Mouse (Mus musculus): Measurements from ENCODE around the gene Brd2.

Gene Brd2

GRCm38 (mm10) chr17:34098709-34099479, 23.5 kb downstream of the Brd2 start:
- in situ Hi-C loops (cut with MboI; ENCODE audit: low pct_unique_long_range_greater_than_20kb in 1 of 2, low sequenced_read_pairs in 2 of 2, unreplicated experiment in 1 of 2): no loop called here

GRCm38 (mm10) chr17:34097272-34097671, 25.2 kb downstream of the Brd2 start:
- in situ Hi-C loops (cut with MboI; ENCODE audit: low pct_unique_long_range_greater_than_20kb in 1 of 2, low sequenced_read_pairs in 2 of 2, unreplicated experiment in 1 of 2): no loop called here

- in situ Hi-C loops (cut with MboI; ENCODE audit: low pct_unique_long_range_greater_than_20kb in 1 of 2, low sequenced_read_pairs in 2 of 2, unreplicated experiment in 1 of 2): no loop called here
These were observed 25.9 kb downstream of the Brd2 start for GRCm38 (mm10) chr17:34096497-34097010.

- in situ Hi-C loops (cut with MboI; ENCODE audit: low pct_unique_long_range_greater_than_20kb in 1 of 2, low sequenced_read_pairs in 2 of 2, unreplicated experiment in 1 of 2): no loop called here
These were observed 28.0 kb downstream of the Brd2 start for GRCm38 (mm10) chr17:34094283-34095035.

GRCm38 (mm10) chr17:34093199-34093874, 29.1 kb downstream of the Brd2 start:
- in situ Hi-C loops (cut with MboI; ENCODE audit: low pct_unique_long_range_greater_than_20kb in 1 of 2, low sequenced_read_pairs in 2 of 2, unreplicated experiment in 1 of 2): no loop called here

- in situ Hi-C loops (cut with MboI; ENCODE audit: low pct_unique_long_range_greater_than_20kb in 1 of 2, low sequenced_read_pairs in 2 of 2, unreplicated experiment in 1 of 2): no loop called here
These were observed 30.1 kb downstream of the Brd2 start, which contains the start of gene H2-Oa for GRCm38 (mm10) chr17:34092197-34092875. Gene H2-Oa (plus strand): TSS chr17:34092340.

GRCm38 (mm10) chr17:34090923-34091322, 31.5 kb downstream of the Brd2 start:
- in situ Hi-C loops (cut with MboI; ENCODE audit: low pct_unique_long_range_greater_than_20kb in 1 of 2, low sequenced_read_pairs in 2 of 2, unreplicated experiment in 1 of 2): no loop called here

- in situ Hi-C loops (cut with MboI; ENCODE audit: low pct_unique_long_range_greater_than_20kb in 1 of 2, low sequenced_read_pairs in 2 of 2, unreplicated experiment in 1 of 2): no loop called here
These were observed 34.3 kb downstream of the Brd2 start for GRCm38 (mm10) chr17:34088124-34088523.

GRCm38 (mm10) chr17:34087386-34087785, 35.0 kb downstream of the Brd2 start:
- in situ Hi-C loops (cut with MboI; ENCODE audit: low pct_unique_long_range_greater_than_20kb in 1 of 2, low sequenced_read_pairs in 2 of 2, unreplicated experiment in 1 of 2): no loop called here

GRCm38 (mm10) chr17:34083104-34083503, 39.3 kb downstream of the Brd2 start:
- in situ Hi-C loops (cut with MboI; ENCODE audit: low pct_unique_long_range_greater_than_20kb in 1 of 2, low sequenced_read_pairs in 2 of 2, unreplicated experiment in 1 of 2): loop anchor here in 1 of 2 experiments (5.0 kb wide), 1 partner anchor 89 kb away; no protein-coding TSS in a partner anchor

- in situ Hi-C loops (cut with MboI; ENCODE audit: low pct_unique_long_range_greater_than_20kb in 1 of 2, low sequenced_read_pairs in 2 of 2, unreplicated experiment in 1 of 2): loop anchor here (5.0 to 10.0 kb wide), 3 partner anchors 85 to 115 kb away; partner anchors contain the start of gene Psmb8 (in 1 of the 2)
These were observed 42.8 kb downstream of the Brd2 start for GRCm38 (mm10) chr17:34079621-34080020.

- in situ Hi-C loops (cut with MboI; ENCODE audit: low pct_unique_long_range_greater_than_20kb in 1 of 2, low sequenced_read_pairs in 2 of 2, unreplicated experiment in 1 of 2): loop anchor here (10.0 kb wide), 2 partner anchors 86 to 116 kb away; partner anchors contain the start of gene Psmb8 (in 1 of the 2)
These were observed 43.4 kb downstream of the Brd2 start for GRCm38 (mm10) chr17:34079002-34079401.

GRCm38 (mm10) chr17:34078148-34078547, 44.3 kb downstream of the Brd2 start:
- in situ Hi-C loops (cut with MboI; ENCODE audit: low pct_unique_long_range_greater_than_20kb in 1 of 2, low sequenced_read_pairs in 2 of 2, unreplicated experiment in 1 of 2): loop anchor here (10.0 kb wide), 2 partner anchors 87 to 117 kb away; partner anchors contain the start of gene Psmb8 (in 1 of the 2)

- in situ Hi-C loops (cut with MboI; ENCODE audit: low pct_unique_long_range_greater_than_20kb in 1 of 2, low sequenced_read_pairs in 2 of 2, unreplicated experiment in 1 of 2): loop anchor here (10.0 kb wide), 2 partner anchors 87 to 117 kb away; partner anchors contain the start of gene Psmb8 (in 1 of the 2)
These were observed 44.9 kb downstream of the Brd2 start for GRCm38 (mm10) chr17:34077549-34077948.

- in situ Hi-C loops (cut with MboI; ENCODE audit: low pct_unique_long_range_greater_than_20kb in 1 of 2, low sequenced_read_pairs in 2 of 2, unreplicated experiment in 1 of 2): loop anchor here (10.0 kb wide), 2 partner anchors 90 to 120 kb away; partner anchors contain the start of gene Psmb8 (in 1 of the 2)
These were observed 47.2 kb downstream of the Brd2 start for GRCm38 (mm10) chr17:34075271-34075670.

GRCm38 (mm10) chr17:34072091-34072490, 50.3 kb downstream of the Brd2 start:
- in situ Hi-C loops (cut with MboI; ENCODE audit: low pct_unique_long_range_greater_than_20kb in 1 of 2, low sequenced_read_pairs in 2 of 2, unreplicated experiment in 1 of 2): loop anchor here (10.0 kb wide), 2 partner anchors 93 to 123 kb away; partner anchors contain the start of gene Psmb8 (in 1 of the 2)

- in situ Hi-C loops (cut with MboI; ENCODE audit: low pct_unique_long_range_greater_than_20kb in 1 of 2, low sequenced_read_pairs in 2 of 2, unreplicated experiment in 1 of 2): no loop called here
These were observed 53.6 kb downstream of the Brd2 start for GRCm38 (mm10) chr17:34068864-34069263.

Measured in mouse embryonic stem cell (cell line).